Mouse (Mus musculus) thymus, adult 2 months (tissue): ENCODE measurements at regions not wholly inside any gene's neighbourhood (a gene's known extent, or its start where the extent isn't known, plus 50 kb on each side); places are given as distances from the start of the nearest gene placed in this dataset.

Experiments
- DNase-seq: peaks from one replicate; pipeline ENCODE4 v3.0.0; 2021
- H3K27ac ChIP-seq: fragments of 200-500 bp; 2 replicates; pipeline ENCODE4 v1.5.1; 2012; ENCODE audit warnings: low read length, control low read depth; ENCODE audit not compliant: control insufficient read depth, insufficient read depth
- H3K27me3 ChIP-seq: fragments of 200-500 bp; 2 replicates; pipeline ENCODE4 v1.6.1; 2012; ENCODE audit warnings: mild to moderate bottlenecking, low read length, moderate library complexity, mixed read lengths; ENCODE audit not compliant: control insufficient read depth, insufficient read depth
- H3K36me3 ChIP-seq: fragments of 200-500 bp; 2 replicates; pipeline ENCODE4 v1.6.1; 2012; ENCODE audit warnings: mild to moderate bottlenecking, low read length, moderate library complexity; ENCODE audit not compliant: control insufficient read depth, insufficient read depth
- H3K4me1 ChIP-seq: fragments of 200-500 bp; replicated peaks from 2 replicates; pipeline ENCODE4 v1.6.1; 2012; ENCODE audit warnings: low read length; ENCODE audit not compliant: control insufficient read depth, insufficient read depth
- H3K4me3 ChIP-seq: fragments of 200-500 bp; 2 replicates; pipeline ENCODE4 v1.5.1; 2012; ENCODE audit warnings: mild to moderate bottlenecking, low read length, control low read depth, moderate library complexity; ENCODE audit not compliant: control insufficient read depth, insufficient read depth
- CTCF ChIP-seq: fragments of 200-500 bp; IDR thresholded peaks from 2 replicates; pipeline ENCODE4 v1.5.1; 2012; ENCODE audit warnings: mild to moderate bottlenecking, control low read depth, low read length, moderate library complexity, borderline replicate concordance; ENCODE audit not compliant: control insufficient read depth, poor library complexity, insufficient read depth; ENCODE audit errors: extremely low read depth
- POLR2A ChIP-seq: fragments of 200-500 bp; IDR thresholded peaks from 2 replicates; pipeline ENCODE4 v1.6.1; 2012; ENCODE audit warnings: mild to moderate bottlenecking, low read length, control low read depth, moderate library complexity; ENCODE audit not compliant: control insufficient read depth, poor library complexity, insufficient read depth; ENCODE audit errors: extremely low read depth
- WGBS: fragments of 180-500 bp; shearing (Covaris S2); methylation state at CpG from one replicate; pipeline ENCODE4 v1.1.7; 2018; 5-methylcytosine and 5-hydroxymethylcytosine counted together

DNA sequence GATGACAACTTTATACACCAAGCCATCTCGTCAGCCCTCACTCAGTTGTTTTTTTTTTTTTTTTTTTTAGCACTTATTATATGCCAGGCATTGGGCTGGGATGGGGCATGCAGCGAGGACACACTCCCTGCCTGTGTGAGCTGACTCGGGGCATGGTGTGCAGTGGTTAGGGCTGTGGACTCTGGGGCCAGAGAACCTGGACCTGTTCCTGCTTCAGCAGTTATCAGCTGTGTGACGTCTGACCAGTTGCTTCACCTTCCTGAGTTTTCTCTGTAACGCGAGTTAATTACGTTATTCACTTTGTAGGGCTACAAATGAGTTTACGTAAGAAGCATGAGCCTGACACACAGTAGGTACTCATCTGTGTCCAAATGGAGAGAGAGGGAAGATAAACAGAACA, 77.7 kb upstream of the Tmem189 start:
- TF ChIP-seq CTCF = no peak
- no peak for TF ChIP-seq POLR2A
- 93% methylated on average over 8 of the region's 8 CpGs for WGBS
- no peak overlapping the region for H3K27ac ChIP-seq

DNA sequence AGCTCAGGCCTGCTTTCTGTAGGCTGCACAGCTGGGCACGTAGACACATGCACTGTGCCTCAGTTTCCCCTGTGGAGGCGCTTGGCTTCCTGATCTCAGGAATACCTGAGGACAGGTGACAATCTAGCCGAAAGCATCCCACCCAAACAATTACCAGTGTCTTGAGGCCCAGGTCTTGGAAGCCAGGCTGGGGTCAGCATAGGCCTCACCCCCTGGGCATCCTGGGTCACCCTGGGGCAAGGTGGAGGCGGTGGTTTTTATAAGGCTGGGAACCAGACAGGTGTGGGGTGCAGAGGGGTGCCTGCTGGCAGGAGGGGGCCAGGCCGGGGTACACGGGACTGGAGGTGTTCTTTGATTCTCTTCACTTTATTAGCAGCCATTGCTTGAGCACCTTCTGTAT, 76.2 kb upstream of the Tmem189 start:
- no peak for DNase-seq
- Histone ChIP-seq H3K4me1 (no peaks in the 10 kb centered on the region), H3K27ac (no peak overlapping the region), H3K36me3 (no peaks in the 10 kb centered on the region), H3K4me3 (no peak overlapping the region), H3K27me3 (no peaks in the 10 kb centered on the region)
- no peak for TF ChIP-seq CTCF
- no peak for TF ChIP-seq POLR2A
- 95% methylated on average over 6 of the region's 6 CpGs for WGBS

More for the DNA sequence above, 77.7 kb upstream of the Tmem189 start:
- no peaks in the 10 kb centered on the region for H3K36me3 ChIP-seq
- no peak for DNase-seq
- no peaks in the 10 kb centered on the region for H3K27me3 ChIP-seq
- H3K4me1 ChIP-seq = no peaks in the 10 kb centered on the region
- H3K4me3 ChIP-seq = no peak overlapping the region

DNA sequence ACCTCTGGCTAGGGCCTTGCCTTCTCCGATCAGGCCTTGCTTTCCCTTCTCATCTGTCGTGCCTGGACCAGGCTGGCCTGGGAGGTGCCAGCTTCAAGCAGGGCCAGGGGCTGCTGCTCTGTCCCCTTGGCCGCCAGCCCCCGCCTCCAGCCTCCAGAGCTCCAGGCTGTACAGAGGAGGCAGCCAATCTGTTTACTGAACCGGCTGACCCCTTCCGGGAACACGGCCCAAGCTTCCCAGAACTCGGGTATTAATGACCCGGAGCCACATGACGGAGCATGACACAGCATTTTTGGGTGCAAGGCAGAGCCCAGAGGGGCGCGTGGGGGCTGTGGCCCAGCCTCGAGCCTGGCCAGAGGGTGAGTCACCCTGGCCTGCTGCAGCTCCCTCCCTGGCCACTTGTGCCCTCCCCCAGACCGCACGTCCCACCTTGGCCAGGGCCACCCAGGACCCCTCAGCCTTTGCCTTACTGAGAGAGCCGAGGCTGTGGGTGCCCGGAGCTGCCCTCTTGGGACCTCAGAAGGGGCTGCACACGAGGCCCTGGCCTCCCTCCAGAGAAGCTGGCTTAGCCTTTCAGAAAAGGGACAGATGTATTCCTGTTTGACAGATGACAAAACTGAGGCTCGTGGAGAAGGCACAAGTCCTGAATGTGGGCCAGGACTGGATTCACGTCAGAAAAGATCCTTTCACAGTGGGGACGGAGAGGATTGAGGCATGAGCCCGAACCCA, 75.6 kb upstream of the Tmem189 start:
- Histone ChIP-seq H3K36me3 (no peaks in the 10 kb centered on the region), H3K27me3 (no peaks in the 10 kb centered on the region), H3K4me3 (no peak overlapping the region), H3K4me1 (no peaks in the 10 kb centered on the region), H3K27ac (no peak overlapping the region)
- WGBS = 60% methylated on average over 22 of the region's 22 CpGs
- DNase-seq = no peak
- no peak for TF ChIP-seq CTCF
- no peak for TF ChIP-seq POLR2A

DNA sequence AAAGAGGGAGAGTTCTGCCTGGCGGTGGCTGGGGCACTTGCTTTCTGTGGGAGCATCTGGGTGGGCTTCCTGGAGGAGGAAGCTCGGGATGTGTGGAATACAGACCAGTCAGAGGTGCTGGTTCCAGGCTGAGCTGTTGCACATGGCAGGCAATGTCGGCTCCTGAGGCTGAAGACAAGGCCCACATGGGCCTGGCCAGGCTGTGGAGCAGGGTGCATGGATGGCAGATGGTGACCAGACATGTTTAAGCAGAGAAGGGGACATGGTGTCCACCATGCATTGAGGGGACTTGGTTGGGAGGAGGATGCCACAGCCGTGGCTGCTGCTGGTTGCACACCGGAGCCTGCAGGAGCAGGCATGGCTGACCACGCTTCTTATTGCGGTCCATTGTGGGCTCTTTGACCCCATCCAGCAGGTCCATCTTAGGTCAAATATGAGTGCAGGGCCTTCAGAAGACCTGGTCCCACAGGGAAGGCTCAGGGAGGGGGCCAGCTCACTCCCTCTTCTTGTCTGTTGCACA, 74.3 kb upstream of the Tmem189 start:
- no peak for TF ChIP-seq CTCF
- TF ChIP-seq POLR2A = no peak
- Histone ChIP-seq H3K4me1 (no peaks in the 10 kb centered on the region), H3K27me3 (no peaks in the 10 kb centered on the region), H3K27ac (no peak overlapping the region), H3K36me3 (no peaks in the 10 kb centered on the region), H3K4me3 (no peak overlapping the region)
- WGBS = 95% methylated on average over 7 of the region's 7 CpGs
- no peak for DNase-seq

DNA sequence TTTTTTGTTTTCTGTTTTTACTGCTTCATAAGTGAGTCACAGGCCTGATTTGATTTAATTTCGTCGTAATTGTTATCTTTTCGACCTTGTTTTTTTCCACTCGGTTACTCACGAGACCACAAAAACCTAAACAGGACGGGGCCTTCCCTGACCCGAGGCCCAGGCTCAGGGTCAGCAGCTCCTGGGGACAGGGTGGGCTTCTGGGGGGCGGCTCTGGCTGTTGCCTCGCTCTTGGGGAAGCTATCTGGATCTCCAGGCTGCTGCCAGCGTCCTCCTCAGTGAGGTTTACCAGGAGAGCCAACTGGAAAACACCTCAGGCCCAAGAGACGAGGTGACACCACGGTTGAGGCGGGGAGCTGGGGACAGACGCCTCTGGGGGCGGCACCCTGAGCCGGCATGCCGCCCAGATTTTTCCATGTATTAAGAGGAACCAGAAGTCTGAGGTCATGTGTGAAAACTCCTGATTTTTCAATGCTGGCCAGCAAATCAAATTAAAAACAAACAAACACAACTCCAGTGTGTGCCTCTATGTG, 71.8 kb upstream of the Tmem189 start:
- H3K27ac ChIP-seq = no peak overlapping the region

DNA sequence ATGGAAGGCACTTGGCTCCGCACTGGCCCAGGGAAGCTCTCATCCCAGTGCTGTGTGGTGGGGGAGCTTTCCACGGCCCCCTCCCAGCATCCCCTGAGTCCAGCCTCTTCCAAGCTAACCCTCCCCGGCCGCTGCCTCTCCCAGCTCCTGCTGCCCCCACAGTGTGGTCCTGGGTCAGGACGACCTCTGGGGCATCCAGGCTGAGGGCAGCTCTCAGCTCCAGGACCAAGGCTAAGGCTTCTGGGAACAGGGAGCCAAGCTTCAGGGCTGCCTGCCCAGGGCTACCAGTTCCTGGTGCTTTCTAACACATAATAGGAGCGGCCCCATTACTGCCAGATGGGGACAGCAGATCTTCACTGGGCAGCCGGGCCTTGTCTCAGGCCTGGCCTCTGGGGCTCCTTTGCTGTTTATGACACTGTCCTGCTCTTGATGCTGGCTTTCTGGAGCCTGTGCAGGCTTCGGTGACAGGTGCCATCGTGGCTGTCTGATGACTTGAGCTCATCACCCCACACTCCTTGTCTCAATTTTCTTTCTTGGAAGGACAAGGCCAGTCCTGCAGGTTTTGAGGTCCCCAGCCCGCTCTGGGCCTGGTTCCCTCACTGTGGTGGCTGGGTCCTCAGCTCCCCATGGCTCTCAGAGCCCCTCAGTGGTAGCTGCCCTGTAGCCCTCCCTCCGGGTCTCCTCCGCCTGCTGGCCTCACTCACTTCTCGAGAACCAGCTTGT, 71.2 kb upstream of the Tmem189 start:
- H3K4me1 ChIP-seq = no peaks in the 10 kb centered on the region
- TF ChIP-seq POLR2A (no peak), CTCF (no peak)
- 94% methylated on average over 13 of the region's 13 CpGs for WGBS
- no peaks in the 10 kb centered on the region for H3K36me3 ChIP-seq
- H3K27me3 ChIP-seq = no peaks in the 10 kb centered on the region
- DNase-seq = no peak
- H3K27ac ChIP-seq = no peak overlapping the region
- H3K4me3 ChIP-seq = no peak overlapping the region

More for the DNA sequence above, 71.8 kb upstream of the Tmem189 start:
- Histone ChIP-seq H3K36me3 (no peaks in the 10 kb centered on the region), H3K27me3 (no peaks in the 10 kb centered on the region), H3K4me3 (no peak overlapping the region), H3K4me1 (no peaks in the 10 kb centered on the region)
- TF ChIP-seq CTCF = no peak
- no peak for TF ChIP-seq POLR2A
- no peak for DNase-seq
- WGBS = 89% methylated on average over 17 of the region's 17 CpGs
